Mouse (Mus musculus) neural tube, embryonic 14.5 days (tissue): ENCODE measurements around the gene Olfr1254. TPM values are rescaled to one million over a fixed set of nuclear protein-coding genes. Genes with fewer than 3 reads are reported as not detected.

ENCODE experiments used
- ATAC-seq: fragments of 200-750 bp; cut with Nextera tagmentation; 2 replicates; pipeline ENCODE4 v1.8.0; 2017; ENCODE audit warnings: low read depth, mild to moderate bottlenecking, moderate TSS enrichment, moderate library complexity
- H3K27ac ChIP-seq: fragments of 300-500 bp; sonication (generic); 2 replicates; pipeline ENCODE4 v1.5.1; 2014; ENCODE audit warnings: low read depth, mild to moderate bottlenecking, control low read depth, low read length, moderate library complexity, mixed read lengths
- H3K27me3 ChIP-seq: fragments of 300-500 bp; sonication (generic); 2 replicates; pipeline ENCODE4 v1.6.1; 2014; ENCODE audit warnings: low read length; ENCODE audit not compliant: control insufficient read depth, insufficient read depth
- H3K36me3 ChIP-seq: fragments of 300-500 bp; sonication (generic); 2 replicates; pipeline ENCODE4 v1.6.1; 2014; ENCODE audit warnings: low read length, mixed read lengths; ENCODE audit not compliant: control insufficient read depth, insufficient read depth
- H3K4me1 ChIP-seq: fragments of 300-500 bp; sonication (generic); 2 replicates; pipeline ENCODE4 v1.6.1; 2014; ENCODE audit warnings: low read length; ENCODE audit not compliant: control insufficient read depth, insufficient read depth
- H3K4me2 ChIP-seq: fragments of 300-500 bp; sonication (generic); 2 replicates; pipeline ENCODE4 v1.6.1; 2014; ENCODE audit warnings: mild to moderate bottlenecking, low read depth, low read length, control low read depth
- H3K4me3 ChIP-seq: fragments of 300-500 bp; sonication (generic); 2 replicates; pipeline ENCODE4 v1.5.1; 2014; ENCODE audit warnings: low read depth, low read length, control low read depth, mixed read lengths
- H3K9ac ChIP-seq: fragments of 300-500 bp; sonication (generic); replicated peaks from 2 replicates; pipeline ENCODE4 v1.6.1; 2014; ENCODE audit warnings: low read depth, mild to moderate bottlenecking, control low read depth, low read length, mixed read lengths
- H3K9me3 ChIP-seq: fragments of 300-500 bp; sonication (generic); 2 replicates; pipeline ENCODE4 v1.6.1; 2016; ENCODE audit warnings: low read length; ENCODE audit not compliant: control insufficient read depth
- WGBS: fragments of 180-500 bp; shearing (Covaris S2); extraction: QIAGEN DNeasy Blood & Tissue Kit; methylation state at CpG from one replicate; pipeline ENCODE4 v1.1.7; 2014; 5-methylcytosine and 5-hydroxymethylcytosine counted together
- polyA plus RNA-seq: library from polyadenylated mRNA; unstranded; fragments of >200 nt; fragmentation: Nextera tagmentation; extraction: Ambion mirVana; gene quantifications from 2 replicates; pipeline ENCODE4 v1.2.1, GENCODE M21; 2014

Olfr1254 gene
- polyA plus RNA-seq = not detected in 2 replicates

GRCm38 (mm10) chr2:89793519-89793918 lies at the start of gene Olfr1254:
TSS of gene Olfr1254 (minus strand) at chr2:89793619.
- H3K4me2 ChIP-seq = no peak within 1 kb of the TSS
- no peaks in the 10 kb centered on the region for H3K36me3 ChIP-seq
- no peak within 1 kb of the TSS for H3K27ac ChIP-seq
- no peaks in the 10 kb centered on the region for H3K4me1 ChIP-seq
- ATAC-seq = no peak
- H3K4me3 ChIP-seq = no peak within 1 kb of the TSS
- no peaks in the 10 kb centered on the region for H3K9me3 ChIP-seq
- no peaks in the 10 kb centered on the region for H3K27me3 ChIP-seq
- H3K9ac ChIP-seq = no peak within 1 kb of the TSS

- ATAC-seq = no peak
- H3K9ac ChIP-seq = no peak within 1 kb of the TSS
- no peaks in the 10 kb centered on the region for H3K36me3 ChIP-seq
- H3K27me3 ChIP-seq = no peaks in the 10 kb centered on the region
- H3K27ac ChIP-seq = no peak within 1 kb of the TSS
- H3K4me1 ChIP-seq = no peaks in the 10 kb centered on the region
- no peak within 1 kb of the TSS for H3K4me2 ChIP-seq
- H3K4me3 ChIP-seq = no peak within 1 kb of the TSS
- H3K9me3 ChIP-seq = no peaks in the 10 kb centered on the region
- WGBS = 38% methylated on average over 2 of the region's 2 CpGs
Measured at GRCm38 (mm10) chr2:89841455-89841854, 48.0 kb upstream of the Olfr1254 start, which contains the start of gene Olfr1256. TSS of gene Olfr1256 (minus strand) at chr2:89841555.

- no peak overlapping the region for H3K4me2 ChIP-seq
- H3K9ac ChIP-seq = no peak overlapping the region
- no peak overlapping the region for H3K4me3 ChIP-seq
- H3K9me3 ChIP-seq = no peaks in the 10 kb centered on the region
- ATAC-seq = no peak
- H3K27me3 ChIP-seq = no peaks in the 10 kb centered on the region
- 88% methylated on average over 1 of the region's 1 CpGs for WGBS
- no peaks in the 10 kb centered on the region for H3K4me1 ChIP-seq
- H3K27ac ChIP-seq = no peak overlapping the region
- no peaks in the 10 kb centered on the region for H3K36me3 ChIP-seq
Measured at GRCm38 (mm10) chr2:89820216-89820615, 26.8 kb upstream of the Olfr1254 start.

- Histone ChIP-seq H3K9ac (no peak within 1 kb of the TSS), H3K9me3 (no peaks in the 10 kb centered on the region), H3K4me2 (no peak within 1 kb of the TSS), H3K4me3 (no peak within 1 kb of the TSS), H3K4me1 (no peaks in the 10 kb centered on the region), H3K27me3 (no peaks in the 10 kb centered on the region), H3K27ac (no peak within 1 kb of the TSS), H3K36me3 (no peaks in the 10 kb centered on the region)
- 94% methylated on average over 3 of the region's 3 CpGs for WGBS
- ATAC-seq = no peak
Measured at GRCm38 (mm10) chr2:89811751-89812150, 18.3 kb upstream of the Olfr1254 start, which contains the start of gene Olfr1255. TSS of gene Olfr1255 (plus strand) at chr2:89812051.

- Histone ChIP-seq H3K27ac (no peak overlapping the region), H3K27me3 (no peaks in the 10 kb centered on the region), H3K9me3 (no peaks in the 10 kb centered on the region), H3K4me1 (no peaks in the 10 kb centered on the region), H3K36me3 (no peaks in the 10 kb centered on the region), H3K4me3 (no peak overlapping the region), H3K9ac (no peak overlapping the region), H3K4me2 (no peak overlapping the region)
- no peak for ATAC-seq
- WGBS = 90% methylated on average over 2 of the region's 2 CpGs
Measured at GRCm38 (mm10) chr2:89810751-89811150, 17.3 kb upstream of the Olfr1254 start.

- no peak overlapping the region for H3K9ac ChIP-seq
- ATAC-seq = no peak
- no peaks in the 10 kb centered on the region for H3K27me3 ChIP-seq
- H3K36me3 ChIP-seq = no peaks in the 10 kb centered on the region
- 93% methylated on average over 3 of the region's 3 CpGs for WGBS
- no peaks in the 10 kb centered on the region for H3K9me3 ChIP-seq
- no peak overlapping the region for H3K4me2 ChIP-seq
- H3K4me1 ChIP-seq = no peaks in the 10 kb centered on the region
- no peak overlapping the region for H3K4me3 ChIP-seq
- H3K27ac ChIP-seq = no peak overlapping the region
Measured at GRCm38 (mm10) chr2:89799583-89799982, 6.2 kb upstream of the Olfr1254 start.

- no peak for ATAC-seq
- Histone ChIP-seq H3K4me1 (no peaks in the 10 kb centered on the region), H3K36me3 (no peaks in the 10 kb centered on the region), H3K9me3 (no peaks in the 10 kb centered on the region), H3K4me3 (no peak within 1 kb of the TSS), H3K27ac (no peak within 1 kb of the TSS), H3K4me2 (no peak within 1 kb of the TSS), H3K27me3 (no peaks in the 10 kb centered on the region), H3K9ac (no peak within 1 kb of the TSS)
- WGBS = 94% methylated on average over 1 of the region's 1 CpGs
Measured at GRCm38 (mm10) chr2:89756990-89757389, 36.4 kb downstream of the Olfr1254 start, which contains the start of gene Olfr1253. TSS of gene Olfr1253 (minus strand) at chr2:89757090.

Other genes starting within 250 kb of the Olfr1254 start
- not detected in 2 replicates for gene Olfr1245, start 215.2 kb downstream of the Olfr1254 start, polyA plus RNA-seq
- gene Olfr1246, start 200.5 kb downstream of the Olfr1254 start, polyA plus RNA-seq = not detected in 2 replicates
- gene Olfr1247, start 179.5 kb downstream of the Olfr1254 start, polyA plus RNA-seq = not detected in 2 replicates
- gene Olfr1248, start 175.4 kb downstream of the Olfr1254 start, polyA plus RNA-seq = not detected in 2 replicates
- not detected in 2 replicates for gene Olfr1249, start 158.6 kb downstream of the Olfr1254 start, polyA plus RNA-seq
- gene Olfr1250, start 132.2 kb downstream of the Olfr1254 start, polyA plus RNA-seq = not detected in 2 replicates
- gene Olfr1251, start 121.7 kb downstream of the Olfr1254 start, polyA plus RNA-seq = not detected in 2 replicates
- not detected in 2 replicates for gene Olfr1252, start 68.6 kb downstream of the Olfr1254 start, polyA plus RNA-seq
- gene Olfr1253, start 36.5 kb downstream of the Olfr1254 start, polyA plus RNA-seq = not detected in 2 replicates
- gene Olfr1255, start 18.4 kb upstream of the Olfr1254 start, polyA plus RNA-seq = not detected in 2 replicates
- gene Olfr1256, start 47.9 kb upstream of the Olfr1254 start, polyA plus RNA-seq = not detected in 2 replicates
- not detected in 2 replicates for gene Olfr48, start 54.6 kb upstream of the Olfr1254 start, polyA plus RNA-seq
- gene Olfr1257, start 84.8 kb upstream of the Olfr1254 start, polyA plus RNA-seq = not detected in 2 replicates
- gene Olfr1258, start 133.7 kb upstream of the Olfr1254 start, polyA plus RNA-seq = not detected in 2 replicates
- not detected in 2 replicates for gene Olfr1259, start 155.0 kb upstream of the Olfr1254 start, polyA plus RNA-seq
- 0.47 TPM in 1 of 2 replicates, not detected in the other for gene Olfr1260, start 180.7 kb upstream of the Olfr1254 start, polyA plus RNA-seq
- gene Olfr1261, start 197.6 kb upstream of the Olfr1254 start, polyA plus RNA-seq = not detected in 2 replicates
- not detected in 2 replicates for gene Olfr1262, start 206.5 kb upstream of the Olfr1254 start, polyA plus RNA-seq
- gene Olfr1263, start 218.5 kb upstream of the Olfr1254 start, polyA plus RNA-seq = not detected in 2 replicates
- not detected in 2 replicates for gene Olfr1264, start 232.0 kb upstream of the Olfr1254 start, polyA plus RNA-seq
- not detected in 2 replicates for gene Olfr1265, start 241.7 kb upstream of the Olfr1254 start, polyA plus RNA-seq